Comparison of ENCODE assay signal across 8 mouse cellular contexts in genomic region chr17:83705352-83706115, GRCm38 (mm10). TPM values are rescaled to one million over a fixed set of nuclear protein-coding genes. Genes with fewer than 3 reads are reported as not detected.
DNase-seq lines count a peak whose midpoint lies in the region; ATAC-seq and TF ChIP-seq lines count a peak whose summit lies in the region.

No protein-coding gene starts in this region.

- no peaks in the 10 kb centered on the region for H3K9me3 ChIP-seq in embryonic facial prominence, embryonic 15.5 days (replicated peaks)
- no peaks in the 10 kb centered on the region for H3K9me3 ChIP-seq in heart, embryonic 16.5 days (replicated peaks; ENCODE audit: control insufficient read depth, low read length)
- no peaks in the 10 kb centered on the region for H3K9me3 ChIP-seq in lung, embryonic 16.5 days (ENCODE audit: control insufficient read depth, low read length)

- 4% methylated on average over 37 of the region's 38 CpGs for WGBS in embryonic facial prominence, embryonic 15.5 days
- WGBS in heart, embryonic 16.5 days: 3% methylated on average over 37 of the region's 38 CpGs
- WGBS in lung, embryonic 16.5 days: 2% methylated on average over 37 of the region's 38 CpGs
- 5% methylated on average over 38 of the region's 38 CpGs for WGBS in olfactory bulb, adult 2 months

- no peaks in the 10 kb centered on the region for H3K27me3 ChIP-seq in embryonic facial prominence, embryonic 15.5 days
- H3K27me3 ChIP-seq in heart, embryonic 16.5 days (ENCODE audit: control insufficient read depth, insufficient read depth, low read length): no peaks in the 10 kb centered on the region
- no peaks in the 10 kb centered on the region for H3K27me3 ChIP-seq in lung, embryonic 16.5 days (ENCODE audit: control insufficient read depth, insufficient read depth, low read depth, low read length)

- peak; percentile 18 to 19 for DNase-seq in frontal cortex, postnatal 14 days (ENCODE audit: low spot score in 2 of 2)
- DNase-seq in frontal cortex, adult 2 months (ENCODE audit: extremely low spot score in 1 of 2, low spot score in 1 of 2): no peak
- DNase-seq in adrenal gland, postnatal 4 days (ENCODE audit: low spot score in 2 of 2): peak; percentile 12 to 22
- peak; percentile 34 to 65 for DNase-seq in kidney, postnatal 25 days

- H3K4me1 ChIP-seq in embryonic facial prominence, embryonic 15.5 days: peaks cover 14% of the 10 kb centered on the region
- peaks cover 9% of the 10 kb centered on the region for H3K4me1 ChIP-seq in heart, embryonic 16.5 days (ENCODE audit: control insufficient read depth, insufficient read depth, low read length)
- peaks cover 18% of the 10 kb centered on the region for H3K4me1 ChIP-seq in lung, embryonic 16.5 days (replicated peaks; ENCODE audit: control insufficient read depth, insufficient read depth, low read length)
- peaks cover 10% of the 10 kb centered on the region for H3K4me1 ChIP-seq in olfactory bulb, adult 2 months (ENCODE audit: control insufficient read depth, insufficient read depth, low read length)

- ATAC-seq in embryonic facial prominence, embryonic 15.5 days (ENCODE audit: insufficient number of reproducible peaks, low FRiP score, low TSS enrichment, low read depth): peak; percentile 65
- ATAC-seq in heart, embryonic 16.5 days (replicated peaks; ENCODE audit: extremely low read depth, insufficient read depth, low FRiP score): peak; percentile 62
- ATAC-seq in lung, embryonic 16.5 days (ENCODE audit: low read depth): peak; percentile 72

- peak overlapping the region; percentile 82 for H3K9ac ChIP-seq in embryonic facial prominence, embryonic 15.5 days
- H3K9ac ChIP-seq in heart, embryonic 16.5 days (ENCODE audit: low read length): peak overlapping the region; percentile 94
- H3K9ac ChIP-seq in lung, embryonic 16.5 days (ENCODE audit: low read length): peak overlapping the region; percentile 86

- H3K27ac ChIP-seq in embryonic facial prominence, embryonic 15.5 days (replicated peaks): peak overlapping the region; percentile 94
- H3K27ac ChIP-seq in heart, embryonic 16.5 days (ENCODE audit: low read length): peak overlapping the region; percentile 94
- H3K27ac ChIP-seq in lung, embryonic 16.5 days (ENCODE audit: low read length): peak overlapping the region; percentile 96
- peak overlapping the region; percentile 24 for H3K27ac ChIP-seq in olfactory bulb, adult 2 months (ENCODE audit: insufficient read depth, low read depth, low read length)

- no peak for TF ChIP-seq CTCF in olfactory bulb, adult 2 months (IDR thresholded peaks at IDR 0.05; ENCODE audit: insufficient read depth, low read depth, low read length)

- H3K4me3 ChIP-seq in embryonic facial prominence, embryonic 15.5 days (replicated peaks): peak overlapping the region; percentile 74
- H3K4me3 ChIP-seq in heart, embryonic 16.5 days (ENCODE audit: low read length): peak overlapping the region; percentile 81
- peak overlapping the region; percentile 68 for H3K4me3 ChIP-seq in lung, embryonic 16.5 days (ENCODE audit: low read length)
- peak overlapping the region; percentile 83 for H3K4me3 ChIP-seq in olfactory bulb, adult 2 months (ENCODE audit: insufficient read depth, low read depth, low read length)

- H3K36me3 ChIP-seq in embryonic facial prominence, embryonic 15.5 days: peaks cover 8% of the 10 kb centered on the region
- H3K36me3 ChIP-seq in heart, embryonic 16.5 days (ENCODE audit: control insufficient read depth, insufficient read depth): peaks cover 7% of the 10 kb centered on the region
- no peaks in the 10 kb centered on the region; the same call in 1 of the 2 replicates for H3K36me3 ChIP-seq in lung, embryonic 16.5 days (ENCODE audit: control insufficient read depth, insufficient read depth, low read length)

- peak overlapping the region; percentile 83 for H3K4me2 ChIP-seq in embryonic facial prominence, embryonic 15.5 days (replicated peaks)
- peak overlapping the region; percentile 76 for H3K4me2 ChIP-seq in heart, embryonic 16.5 days (ENCODE audit: low read depth, low read length)
- peak overlapping the region; percentile 88 for H3K4me2 ChIP-seq in lung, embryonic 16.5 days (ENCODE audit: low read depth, low read length)

- 0 out of 2 replicates have a peak, but pooled peaks have one; percentile 19 for TF ChIP-seq POLR2A in olfactory bulb, adult 2 months (IDR thresholded peaks at IDR 0.05; ENCODE audit: insufficient read depth, low read depth, low read length)

RNA-seq across cellular contexts. Expression of gene Mta3, which starts 0.4 kb away (rescaled TPM):
- polyA plus RNA-seq in frontal cortex, adult 2 months (2012; rRNA removed): 61.7 and 63.9 TPM in 2 replicates
- total RNA-seq in adrenal gland, postnatal 4 days (2021): 100 to 1,000 TPM; 103 to 108 TPM
- polyA plus RNA-seq in embryonic facial prominence, embryonic 15.5 days (2015; fragmentation: Nextera tagmentation; extraction: Ambion mirVana): 45.8 and 46.4 TPM in 2 replicates
- 40.7 and 43.6 TPM in 2 replicates for polyA plus RNA-seq in heart, embryonic 16.5 days (2015; fragmentation: Nextera tagmentation; extraction: Ambion mirVana)
- polyA plus RNA-seq in lung, embryonic 16.5 days (2015; fragmentation: Nextera tagmentation; extraction: Ambion mirVana): 41.4 and 44.5 TPM in 2 replicates
- polyA plus RNA-seq in olfactory bulb, adult 2 months (2012; ENCODE audit: insufficient read depth, insufficient read length, low replicate concordance, missing spikeins): not detected in 2 replicates

Comparison
In these comparisons a context has a peak if more than half of its experiments do, and no peak if none do; other contexts are left out.
1. DNase-seq: peak in frontal cortex, postnatal 14 days (2 of 2), adrenal gland, postnatal 4 days (2 of 2) and kidney, postnatal 25 days (2 of 2); none in frontal cortex, adult 2 months (0 of 2).
2. H3K27ac ChIP-seq: peak in every context shown above with its lines; median percentile 96 in lung, embryonic 16.5 days; 94 in embryonic facial prominence, embryonic 15.5 days; 94 in heart, embryonic 16.5 days; 24 in olfactory bulb, adult 2 months.
3. Peak in every context shown above with its lines, with median percentiles within 50 percentile points of each other: ATAC-seq, H3K4me2 ChIP-seq, H3K4me3 ChIP-seq and H3K9ac ChIP-seq.